In genomic region chr11:115859143-115859945, GRCm38 (mm10) we compare ENCODE assay signal across 8 mouse cellular contexts. TPM values are rescaled to one million over a fixed set of nuclear protein-coding genes. Genes with fewer than 3 reads are reported as not detected.
DNase-seq lines count a peak whose midpoint lies in the region; ATAC-seq and TF ChIP-seq lines count a peak whose summit lies in the region.

No protein-coding gene starts in this region.

- H3K9ac ChIP-seq in hindbrain, embryonic 11.5 days (ENCODE audit: low read depth, low read length), result 0 out of 2 replicates have a peak overlapping the region, but pooled peaks have one; percentile 15
- H3K9ac ChIP-seq in lung, postnatal 0 days (replicated peaks; ENCODE audit: low read depth), result 0 out of 2 replicates have a peak overlapping the region, but pooled peaks have one; percentile 36

- peaks cover 38% of the 10 kb centered on the region for H3K27me3 ChIP-seq in hindbrain, embryonic 11.5 days (ENCODE audit: control insufficient read depth, insufficient read depth, low read length)
- peaks cover 22% of the 10 kb centered on the region for H3K27me3 ChIP-seq in lung, postnatal 0 days (replicated peaks; ENCODE audit: insufficient read depth, low read length)

- H3K36me3 ChIP-seq in hindbrain, embryonic 11.5 days (ENCODE audit: control insufficient read depth, insufficient read depth, low read length), result no peaks in the 10 kb centered on the region
- peaks cover 8% of the 10 kb centered on the region; the same call in 1 of the 2 replicates for H3K36me3 ChIP-seq in lung, postnatal 0 days (ENCODE audit: insufficient read depth, low read length)

- ATAC-seq in frontal cortex, adult (ENCODE audit: low TSS enrichment), result peak; percentile 41; the same call in 1 of the 2 replicates
- ATAC-seq in hindbrain, embryonic 11.5 days (ENCODE audit: low FRiP score), result peak; percentile 76
- ATAC-seq in lung, postnatal 0 days, result peak; percentile 93

- H3K4me1 ChIP-seq in hindbrain, embryonic 11.5 days (replicated peaks; ENCODE audit: control insufficient read depth, insufficient read depth, low read length), result peaks cover 10% of the 10 kb centered on the region; the same call in 1 of the 2 replicates
- no peaks in the 10 kb centered on the region for H3K4me1 ChIP-seq in lung, postnatal 0 days (ENCODE audit: insufficient read depth, low read depth, low read length)

- peak overlapping the region; percentile 48 for H3K4me2 ChIP-seq in hindbrain, embryonic 11.5 days (replicated peaks; ENCODE audit: low read depth, low read length)
- H3K4me2 ChIP-seq in lung, postnatal 0 days (replicated peaks; ENCODE audit: low read depth, low read length), result peak overlapping the region; percentile 65

- TF ChIP-seq CTCF in lung, postnatal 0 days (IDR thresholded peaks at IDR 0.05), result peak; percentile 91

- no peak for TF ChIP-seq EP300 in lung, postnatal 0 days (IDR thresholded peaks at IDR 0.05)

- WGBS in hindbrain, embryonic 11.5 days, result 3% methylated on average over 73 of the region's 75 CpGs
- WGBS in lung, postnatal 0 days, result 4% methylated on average over 54 of the region's 75 CpGs

- no peak overlapping the region for H3K27ac ChIP-seq in hindbrain, embryonic 11.5 days (ENCODE audit: low read depth, low read length)
- no peak overlapping the region for H3K27ac ChIP-seq in lung, postnatal 0 days (ENCODE audit: low read length)

- DNase-seq in MEL-GATA-1-ER (ENCODE audit: extremely low read depth, low read depth), result peak; percentile 39
- DNase-seq in cerebellum, adult 9-10 months, result peak; percentile 54
- peak; percentile 92 for DNase-seq in hindbrain, embryonic 11.5 days (ENCODE audit: low spot score)
- peak; percentile 85 to 90 for DNase-seq in layer of hippocampus, postnatal 10 days (ENCODE audit: low spot score in 2 of 2)
- peak; percentile 94 for DNase-seq in lung, postnatal 0 days (ENCODE audit: low spot score)
- peak; percentile 95 for DNase-seq in ovary, postnatal 14 days (ENCODE audit: low spot score)
- peak; percentile 67 to 89 for DNase-seq in thymus, postnatal 10 days (ENCODE audit: low spot score in 2 of 2)

- no peaks in the 10 kb centered on the region for H3K9me3 ChIP-seq in hindbrain, embryonic 11.5 days (ENCODE audit: control insufficient read depth, low read length)
- H3K9me3 ChIP-seq in lung, postnatal 0 days (ENCODE audit: low read length), result no peaks in the 10 kb centered on the region

- H3K4me3 ChIP-seq in hindbrain, embryonic 11.5 days (ENCODE audit: low read depth, low read length), result peak overlapping the region; percentile 29
- peak overlapping the region; percentile 31 for H3K4me3 ChIP-seq in lung, postnatal 0 days (ENCODE audit: low read depth, low read length)

RNA-seq across cellular contexts. Expression of gene Myo15b, which starts 1.1 kb away (rescaled TPM):
- 0.09 TPM in 1 of 2 replicates, not detected in the other for polyA plus RNA-seq in hindbrain, embryonic 11.5 days (2014; fragmentation: Nextera tagmentation; extraction: Ambion mirVana)
- total RNA-seq in layer of hippocampus, postnatal 10 days (2021), result under 1 TPM; 0.04 to 0.21 TPM
- 0.57 and 0.68 TPM in 2 replicates for polyA plus RNA-seq in lung, postnatal 0 days (2015; fragmentation: Nextera tagmentation; extraction: Ambion mirVana)

RNA-seq across cellular contexts. Expression of gene Llgl2, which starts 35.5 kb away (rescaled TPM):
- 3.8 and 5.4 TPM in 2 replicates for polyA plus RNA-seq in hindbrain, embryonic 11.5 days (2014; fragmentation: Nextera tagmentation; extraction: Ambion mirVana)
- total RNA-seq in layer of hippocampus, postnatal 10 days (2021), result 1 to 10 TPM in 1 of 2 experiments, under 1 TPM in 1; 0.73 to 1.0 TPM
- 66.0 and 70.1 TPM in 2 replicates for polyA plus RNA-seq in lung, postnatal 0 days (2015; fragmentation: Nextera tagmentation; extraction: Ambion mirVana)

RNA-seq across cellular contexts. Expression of gene Smim5, which starts 40.4 kb away (rescaled TPM):
- polyA plus RNA-seq in hindbrain, embryonic 11.5 days (2014; fragmentation: Nextera tagmentation; extraction: Ambion mirVana), result 3.4 and 3.8 TPM in 2 replicates
- under 1 TPM; 0.85 to 0.98 TPM for total RNA-seq in layer of hippocampus, postnatal 10 days (2021)
- 25.8 and 27.6 TPM in 2 replicates for polyA plus RNA-seq in lung, postnatal 0 days (2015; fragmentation: Nextera tagmentation; extraction: Ambion mirVana)

RNA-seq across cellular contexts. Expression of gene Tsen54, which starts 44.8 kb away (rescaled TPM):
- polyA plus RNA-seq in hindbrain, embryonic 11.5 days (2014; fragmentation: Nextera tagmentation; extraction: Ambion mirVana), result 17.9 and 21.3 TPM in 2 replicates
- 10 to 100 TPM; 16.1 to 22.3 TPM for total RNA-seq in layer of hippocampus, postnatal 10 days (2021)
- 18.2 and 19.9 TPM in 2 replicates for polyA plus RNA-seq in lung, postnatal 0 days (2015; fragmentation: Nextera tagmentation; extraction: Ambion mirVana)

RNA-seq across cellular contexts. Expression of gene Caskin2, which starts 45.9 kb away (rescaled TPM):
- 12.2 and 12.9 TPM in 2 replicates for polyA plus RNA-seq in hindbrain, embryonic 11.5 days (2014; fragmentation: Nextera tagmentation; extraction: Ambion mirVana)
- 10 to 100 TPM; 20.5 to 21.6 TPM for total RNA-seq in layer of hippocampus, postnatal 10 days (2021)
- 17.5 and 17.9 TPM in 2 replicates for polyA plus RNA-seq in lung, postnatal 0 days (2015; fragmentation: Nextera tagmentation; extraction: Ambion mirVana)

Comparison
In these comparisons a context has a peak if more than half of its experiments do, and no peak if none do; other contexts are left out.
1. DNase-seq: peak in every context shown above with its lines; median percentile 95 in ovary, postnatal 14 days; 94 in lung, postnatal 0 days; 92 in hindbrain, embryonic 11.5 days; 88 in layer of hippocampus, postnatal 10 days; 78 in thymus, postnatal 10 days; 54 in cerebellum, adult 9-10 months; 39 in MEL-GATA-1-ER.
2. ATAC-seq: peak in every context shown above with its lines; median percentile 93 in lung, postnatal 0 days; 76 in hindbrain, embryonic 11.5 days; 41 in frontal cortex, adult.
3. RNA of gene Llgl2, which starts 35.5 kb away (polyA plus RNA-seq): 66.0 to 70.1 TPM in lung, postnatal 0 days; 3.8 to 5.4 TPM in hindbrain, embryonic 11.5 days; every median in the first group is over 10 times any median in the second.